Mouse (Mus musculus): Measurements from ENCODE around the gene Sufu.

The Sufu gene

GRCm38 (mm10) chr19:46511263-46511662 is 114.6 kb downstream of the Sufu start:
- DNase-seq (ENCODE audit: extremely low read depth, low read depth), result no peak

- no peak for DNase-seq (ENCODE audit: extremely low read depth, low read depth)
These were observed 117.7 kb downstream of the Sufu start for GRCm38 (mm10) chr19:46514387-46514786.

GRCm38 (mm10) chr19:46515287-46515821 is 118.7 kb downstream of the Sufu start:
- no peak for DNase-seq (ENCODE audit: extremely low read depth, low read depth)

GRCm38 (mm10) chr19:46516667-46517528 is 120.2 kb downstream of the Sufu start:
- no peak for DNase-seq (ENCODE audit: extremely low read depth, low read depth)

GRCm38 (mm10) chr19:46517529-46518351 is 121.0 kb downstream of the Sufu start:
- DNase-seq (ENCODE audit: extremely low read depth, low read depth), result no peak

GRCm38 (mm10) chr19:46518352-46518787 is 121.7 kb downstream of the Sufu start:
- DNase-seq (ENCODE audit: extremely low read depth, low read depth), result no peak

GRCm38 (mm10) chr19:46518828-46519621 is 122.3 kb downstream of the Sufu start:
- no peak for DNase-seq (ENCODE audit: extremely low read depth, low read depth)

GRCm38 (mm10) chr19:46521698-46522097 is 125.0 kb downstream of the Sufu start:
- DNase-seq (ENCODE audit: extremely low read depth, low read depth), result no peak

- DNase-seq (ENCODE audit: extremely low read depth, low read depth), result no peak
These were observed 125.8 kb downstream of the Sufu start for GRCm38 (mm10) chr19:46522433-46523044.

GRCm38 (mm10) chr19:46523131-46523479 is 126.4 kb downstream of the Sufu start:
- no peak for DNase-seq (ENCODE audit: extremely low read depth, low read depth)

GRCm38 (mm10) chr19:46523480-46524151 is 126.9 kb downstream of the Sufu start:
- DNase-seq (ENCODE audit: extremely low read depth, low read depth), result no peak

- DNase-seq (ENCODE audit: extremely low read depth, low read depth), result no peak
These were observed 127.5 kb downstream of the Sufu start for GRCm38 (mm10) chr19:46524152-46524544.

GRCm38 (mm10) chr19:46524601-46525321 is 128.1 kb downstream of the Sufu start:
- no peak for DNase-seq (ENCODE audit: extremely low read depth, low read depth)

GRCm38 (mm10) chr19:46525691-46526631 is 129.3 kb downstream of the Sufu start:
- no peak for DNase-seq (ENCODE audit: extremely low read depth, low read depth)

GRCm38 (mm10) chr19:46527632-46528528 is 131.2 kb downstream of the Sufu start:
- no peak for DNase-seq (ENCODE audit: extremely low read depth, low read depth)

- DNase-seq (ENCODE audit: extremely low read depth, low read depth), result no peak
These were observed 132.0 kb downstream of the Sufu start for GRCm38 (mm10) chr19:46528529-46529213.

Measured in MEL-GATA-1-ER (cell line).